Mouse (Mus musculus): ENCODE data around the gene Usf2.

DNA sequence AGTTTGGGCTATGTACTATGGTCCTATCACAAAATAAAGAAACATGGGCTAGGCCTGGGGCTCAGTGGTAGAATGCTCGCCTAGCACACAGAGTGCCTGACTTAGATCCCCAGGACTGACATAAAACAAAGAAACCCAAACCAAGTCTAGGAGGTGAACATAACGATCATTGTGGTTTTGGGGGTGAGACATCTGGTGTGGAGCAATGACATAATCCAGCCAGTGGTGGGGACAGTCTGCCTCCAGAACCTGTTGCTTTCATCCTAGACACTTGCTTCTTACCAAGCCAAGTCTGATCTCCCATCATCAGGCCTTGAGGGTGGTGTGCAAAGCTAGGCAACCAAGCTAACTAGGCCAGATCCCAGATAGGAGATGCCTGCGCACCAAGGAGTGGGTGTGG, 10.1 kb upstream of the Usf2 start:
- TF ChIP-seq POLR2A (IDR thresholded peaks at IDR 0.05; ENCODE audit: extremely low read depth, insufficient read depth, low read length) (no peak), CTCF (IDR thresholded peaks at IDR 0.05; ENCODE audit: extremely low read depth, insufficient read depth, low read length) (no peak)
